Mouse (Mus musculus) neural tube, embryonic 14.5 days (tissue): ENCODE data around the gene Mapkap1. TPM values are rescaled to one million over a fixed set of nuclear protein-coding genes. Genes with fewer than 3 reads are reported as not detected.

Source experiments
- ATAC-seq: fragments of 200-750 bp; cut with Nextera tagmentation; 2 replicates; pipeline ENCODE4 v1.8.0; 2017; ENCODE audit warnings: low read depth, mild to moderate bottlenecking, moderate TSS enrichment, moderate library complexity
- H3K27ac ChIP-seq: fragments of 300-500 bp; sonication (generic); 2 replicates; pipeline ENCODE4 v1.5.1; 2014; ENCODE audit warnings: low read depth, mild to moderate bottlenecking, control low read depth, low read length, moderate library complexity, mixed read lengths
- H3K27me3 ChIP-seq: fragments of 300-500 bp; sonication (generic); 2 replicates; pipeline ENCODE4 v1.6.1; 2014; ENCODE audit warnings: low read length; ENCODE audit not compliant: control insufficient read depth, insufficient read depth
- H3K36me3 ChIP-seq: fragments of 300-500 bp; sonication (generic); 2 replicates; pipeline ENCODE4 v1.6.1; 2014; ENCODE audit warnings: low read length, mixed read lengths; ENCODE audit not compliant: control insufficient read depth, insufficient read depth
- H3K4me1 ChIP-seq: fragments of 300-500 bp; sonication (generic); 2 replicates; pipeline ENCODE4 v1.6.1; 2014; ENCODE audit warnings: low read length; ENCODE audit not compliant: control insufficient read depth, insufficient read depth
- H3K4me2 ChIP-seq: fragments of 300-500 bp; sonication (generic); 2 replicates; pipeline ENCODE4 v1.6.1; 2014; ENCODE audit warnings: mild to moderate bottlenecking, low read depth, low read length, control low read depth
- H3K4me3 ChIP-seq: fragments of 300-500 bp; sonication (generic); 2 replicates; pipeline ENCODE4 v1.5.1; 2014; ENCODE audit warnings: low read depth, low read length, control low read depth, mixed read lengths
- H3K9ac ChIP-seq: fragments of 300-500 bp; sonication (generic); replicated peaks from 2 replicates; pipeline ENCODE4 v1.6.1; 2014; ENCODE audit warnings: low read depth, mild to moderate bottlenecking, control low read depth, low read length, mixed read lengths
- H3K9me3 ChIP-seq: fragments of 300-500 bp; sonication (generic); 2 replicates; pipeline ENCODE4 v1.6.1; 2016; ENCODE audit warnings: low read length; ENCODE audit not compliant: control insufficient read depth
- WGBS: fragments of 180-500 bp; shearing (Covaris S2); extraction: QIAGEN DNeasy Blood & Tissue Kit; methylation state at CpG from one replicate; pipeline ENCODE4 v1.1.7; 2014; 5-methylcytosine and 5-hydroxymethylcytosine counted together
- polyA plus RNA-seq: library from polyadenylated mRNA; unstranded; fragments of >200 nt; fragmentation: Nextera tagmentation; extraction: Ambion mirVana; gene quantifications from 2 replicates; pipeline ENCODE4 v1.2.1, GENCODE M21; 2014

The Mapkap1 gene
- polyA plus RNA-seq, 1 experiment from 2014 or later: 91.5 TPM

GRCm38 (mm10) chr2:34622518-34622917, 215.9 kb downstream of the Mapkap1 start:
- H3K27ac ChIP-seq: no peak overlapping the region
- WGBS: 47% methylated on average over 11 of the region's 11 CpGs
- H3K4me2 ChIP-seq: no peak overlapping the region
- no peaks in the 10 kb centered on the region for H3K9me3 ChIP-seq
- no peak overlapping the region for H3K4me3 ChIP-seq
- H3K27me3 ChIP-seq: no peaks in the 10 kb centered on the region
- no peaks in the 10 kb centered on the region for H3K36me3 ChIP-seq
- ATAC-seq: peak; percentile 48; the same call in 1 of the 2 replicates
- H3K4me1 ChIP-seq: no peaks in the 10 kb centered on the region
- no peak overlapping the region for H3K9ac ChIP-seq

DNA sequence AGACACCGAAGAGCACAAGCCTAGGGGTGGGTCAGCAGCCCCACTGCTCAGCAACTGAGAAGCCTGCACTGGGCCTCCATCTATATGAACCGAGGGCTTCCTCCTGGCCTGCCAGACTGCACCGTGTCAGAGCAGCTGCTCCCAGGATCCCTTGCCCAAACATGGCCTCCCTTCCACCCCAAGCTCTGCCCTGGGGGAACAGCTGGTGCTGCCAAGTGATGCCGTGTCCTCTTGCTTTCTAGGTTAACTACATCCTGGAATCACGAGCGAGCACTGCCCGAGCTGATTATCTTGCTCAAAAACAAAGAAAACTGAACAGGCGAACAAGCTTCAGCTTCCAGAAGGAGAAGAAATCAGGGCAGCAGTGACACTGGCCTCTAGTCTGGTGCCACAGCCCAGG, 216.6 kb downstream of the Mapkap1 start:
- H3K4me1 ChIP-seq: no peaks in the 10 kb centered on the region
- no peaks in the 10 kb centered on the region for H3K36me3 ChIP-seq
- no peaks in the 10 kb centered on the region for H3K27me3 ChIP-seq
- no peak for ATAC-seq
- H3K27ac ChIP-seq: 0 out of 2 replicates have a peak overlapping the region, but pooled peaks have one; percentile 5
- no peak overlapping the region for H3K4me3 ChIP-seq
- H3K4me2 ChIP-seq: no peak overlapping the region
- WGBS: 53% methylated on average over 8 of the region's 8 CpGs
- no peak overlapping the region for H3K9ac ChIP-seq
- no peaks in the 10 kb centered on the region for H3K9me3 ChIP-seq

GRCm38 (mm10) chr2:34624076-34624475, 217.5 kb downstream of the Mapkap1 start:
- Histone ChIP-seq H3K9me3 (no peaks in the 10 kb centered on the region), H3K4me1 (no peaks in the 10 kb centered on the region), H3K27me3 (no peaks in the 10 kb centered on the region), H3K4me3 (no peak overlapping the region), H3K4me2 (no peak overlapping the region), H3K9ac (no peak overlapping the region), H3K36me3 (no peaks in the 10 kb centered on the region), H3K27ac (no peak overlapping the region)
- WGBS: 95% methylated on average over 12 of the region's 12 CpGs
- ATAC-seq: no peak

DNA sequence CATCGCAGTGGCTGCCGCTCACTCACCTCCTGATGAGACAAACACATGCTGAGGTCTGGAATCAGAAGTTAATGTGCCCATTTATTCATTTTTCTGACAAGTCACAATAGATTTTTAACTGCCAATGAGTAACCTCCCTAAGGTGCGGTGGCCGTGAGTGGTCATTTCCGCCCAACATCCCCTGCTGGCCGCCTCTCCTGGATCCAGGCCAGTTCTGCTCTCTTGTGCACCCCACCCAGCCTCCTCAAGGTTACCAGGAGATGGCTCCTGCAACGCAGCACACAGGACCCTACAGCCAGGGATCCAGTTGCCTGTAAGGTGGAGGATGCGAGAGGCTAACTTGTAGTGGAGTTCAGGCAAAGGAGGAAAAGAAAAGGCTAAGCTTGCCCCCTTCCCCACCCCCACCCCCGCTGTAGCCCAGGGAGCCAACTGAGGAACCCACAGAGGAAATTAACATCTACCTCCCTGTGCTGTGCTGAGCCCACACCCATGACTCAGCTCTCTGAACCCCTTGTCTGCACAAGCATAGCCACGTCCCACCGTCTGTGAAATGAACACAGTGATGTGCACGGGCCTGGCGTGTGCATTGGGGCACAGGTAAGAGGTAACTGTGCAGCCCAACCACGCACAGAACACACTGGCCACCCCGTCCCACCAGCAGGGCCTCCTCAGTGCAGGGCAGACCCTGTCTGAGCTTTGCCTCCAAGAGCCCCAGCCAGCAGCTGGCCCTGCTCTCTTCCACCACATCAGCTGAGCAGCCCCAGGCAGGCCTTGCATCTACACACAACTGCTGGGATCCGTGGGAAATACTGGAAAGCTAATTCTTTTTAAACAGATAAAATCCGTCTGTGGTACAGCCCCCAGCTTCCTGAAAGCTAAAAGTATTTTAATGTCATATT, 221.0 kb downstream of the Mapkap1 start:
- 75% methylated on average over 17 of the region's 17 CpGs for WGBS
- ATAC-seq: no peak
- H3K9ac ChIP-seq: no peak overlapping the region

GRCm38 (mm10) chr2:34628903-34629540, 222.5 kb downstream of the Mapkap1 start:
- Histone ChIP-seq H3K4me1 (no peaks in the 10 kb centered on the region), H3K27ac (no peak overlapping the region), H3K27me3 (no peaks in the 10 kb centered on the region), H3K4me3 (no peak overlapping the region), H3K9ac (no peak overlapping the region), H3K36me3 (no peaks in the 10 kb centered on the region), H3K4me2 (no peak overlapping the region), H3K9me3 (no peaks in the 10 kb centered on the region)
- WGBS: 79% methylated on average over 4 of the region's 4 CpGs
- ATAC-seq: no peak

More for the DNA sequence above, 221.0 kb downstream of the Mapkap1 start:
- Histone ChIP-seq H3K27ac (no peak overlapping the region), H3K36me3 (no peaks in the 10 kb centered on the region), H3K27me3 (no peaks in the 10 kb centered on the region), H3K4me3 (no peak overlapping the region), H3K4me1 (no peaks in the 10 kb centered on the region), H3K4me2 (no peak overlapping the region), H3K9me3 (no peaks in the 10 kb centered on the region)

GRCm38 (mm10) chr2:34629758-34630157, 223.2 kb downstream of the Mapkap1 start:
- Histone ChIP-seq H3K9ac (no peak overlapping the region), H3K4me3 (no peak overlapping the region), H3K4me1 (no peaks in the 10 kb centered on the region), H3K9me3 (no peaks in the 10 kb centered on the region), H3K4me2 (no peak overlapping the region), H3K36me3 (no peaks in the 10 kb centered on the region), H3K27ac (no peak overlapping the region), H3K27me3 (no peaks in the 10 kb centered on the region)
- 78% methylated on average over 7 of the region's 7 CpGs for WGBS
- ATAC-seq: no peak

DNA sequence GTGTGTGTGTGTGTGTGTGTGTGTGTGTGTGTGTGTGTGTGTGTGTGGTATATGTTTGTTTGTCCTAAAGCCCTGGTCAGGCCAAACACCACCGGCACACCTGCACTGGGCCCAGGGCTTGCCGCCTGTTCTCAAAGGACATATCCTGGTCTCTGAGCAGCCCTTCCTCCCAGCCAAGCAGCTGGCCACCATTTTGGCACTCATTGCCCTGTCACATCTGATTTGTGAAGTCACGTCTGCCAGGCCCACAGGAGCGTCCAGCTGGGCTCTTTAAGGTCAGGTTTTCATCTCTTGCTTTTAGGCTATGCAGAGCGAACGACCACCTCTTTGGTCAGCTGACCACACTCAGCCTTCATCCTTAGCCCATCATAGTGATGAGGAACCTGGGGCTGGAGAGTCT, 223.9 kb downstream of the Mapkap1 start:
- Histone ChIP-seq H3K9me3 (no peaks in the 10 kb centered on the region), H3K4me2 (no peak overlapping the region), H3K4me1 (no peaks in the 10 kb centered on the region), H3K27ac (no peak overlapping the region), H3K27me3 (no peaks in the 10 kb centered on the region), H3K9ac (no peak overlapping the region), H3K4me3 (no peak overlapping the region), H3K36me3 (no peaks in the 10 kb centered on the region)
- ATAC-seq: no peak
- WGBS: 70% methylated on average over 6 of the region's 6 CpGs

DNA sequence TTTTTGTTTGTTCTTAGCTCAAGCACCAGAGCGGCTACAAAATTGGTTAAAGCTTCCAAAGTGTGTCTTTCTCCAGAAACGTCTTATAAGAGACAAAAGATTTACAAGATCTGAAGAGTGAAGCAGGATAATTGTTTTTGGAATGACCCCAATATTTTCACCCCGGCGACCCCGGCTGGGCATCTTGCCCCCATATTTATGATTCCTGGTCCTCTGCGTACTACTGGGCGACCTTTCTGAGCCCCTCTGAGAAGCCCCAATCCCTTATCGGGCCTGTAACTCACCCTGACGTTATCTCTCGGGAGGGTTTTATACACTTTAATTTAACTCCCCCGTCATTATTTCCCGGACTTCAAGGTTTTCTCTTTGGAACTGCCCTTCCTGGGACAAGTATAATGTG, 225.5 kb downstream of the Mapkap1 start:
- Histone ChIP-seq H3K4me1 (0 out of 2 replicates have a peak, but pooled peaks cover 3% of the 10 kb centered on the region), H3K27me3 (no peaks in the 10 kb centered on the region), H3K36me3 (no peaks in the 10 kb centered on the region), H3K4me2 (no peak overlapping the region), H3K9ac (no peak overlapping the region), H3K27ac (no peak overlapping the region), H3K4me3 (no peak overlapping the region), H3K9me3 (no peaks in the 10 kb centered on the region)
- ATAC-seq: no peak
- WGBS: 73% methylated on average over 12 of the region's 12 CpGs
